Mouse (Mus musculus) kidney, postnatal 4 days (tissue): ENCODE measurements around the gene Rbm33.
A peak's percentile ranks its signal among the peaks of the same experiment; 100 is the strongest.

Source experiments
- DNase-seq, 2 experiments: peaks; one replicate each; pipeline ENCODE4 v3.0.0; 2021; ENCODE audit warnings: mixed read lengths in 2 of 2

The Rbm33 gene

GRCm38 (mm10) chr5:28329024-28329806 is 12.3 kb downstream of the Rbm33 start:
- DNase-seq = peak; percentile 21 to 42

- no peak for DNase-seq
These were observed 16.8 kb downstream of the Rbm33 start for GRCm38 (mm10) chr5:28333731-28334130.

DNA sequence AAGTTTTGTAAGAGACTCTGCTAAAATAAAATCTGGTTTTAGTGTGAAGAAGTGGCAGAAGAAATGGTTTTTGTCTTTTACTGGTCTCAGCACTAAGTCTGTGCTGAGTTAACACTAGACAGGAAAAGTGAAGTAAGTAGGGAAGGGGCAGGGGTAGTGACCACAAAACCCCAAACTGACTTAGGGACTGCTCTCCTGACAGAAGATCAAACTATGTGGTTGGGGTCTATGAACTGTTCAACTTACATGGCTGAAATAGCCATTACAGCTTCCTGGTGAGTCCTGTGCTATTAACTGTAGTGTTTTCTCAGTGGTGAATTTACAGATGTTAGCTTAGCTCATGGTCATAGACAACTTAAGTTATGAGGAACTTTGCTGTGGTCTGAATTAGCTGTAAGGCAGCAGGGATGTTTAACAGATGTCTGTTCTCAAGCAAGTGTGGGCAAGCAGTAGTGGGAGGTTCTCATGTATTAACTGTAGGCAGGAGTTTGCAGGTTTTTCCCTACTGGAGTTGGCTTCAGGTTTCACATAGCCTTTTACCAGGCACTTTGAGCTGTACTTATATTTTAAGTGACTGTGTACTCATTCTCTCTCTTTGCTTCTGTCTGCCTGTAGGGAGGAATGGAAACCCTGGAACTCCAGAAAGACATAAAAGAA is 35.1 kb downstream of the Rbm33 start:
- no peak for DNase-seq

DNA sequence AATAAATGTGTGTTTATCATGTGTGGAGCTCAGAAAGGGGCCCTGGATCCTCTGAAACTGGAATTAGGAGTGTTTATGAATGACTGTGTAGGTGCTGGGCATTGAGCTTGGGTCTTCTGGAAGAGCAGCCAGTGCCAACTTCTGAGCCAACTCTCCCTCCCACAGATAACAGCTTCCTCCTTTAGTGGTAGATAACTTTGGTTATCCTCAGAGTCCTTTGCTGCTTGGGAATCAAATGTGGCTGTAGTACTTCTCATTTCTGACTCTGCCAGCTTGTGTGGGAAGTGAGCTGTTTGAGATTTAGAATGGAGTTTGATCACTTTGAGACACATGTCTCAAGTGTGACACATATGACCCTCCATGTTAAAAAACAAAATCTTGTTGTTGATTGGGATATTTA is 38.7 kb downstream of the Rbm33 start:
- DNase-seq = no peak

DNA sequence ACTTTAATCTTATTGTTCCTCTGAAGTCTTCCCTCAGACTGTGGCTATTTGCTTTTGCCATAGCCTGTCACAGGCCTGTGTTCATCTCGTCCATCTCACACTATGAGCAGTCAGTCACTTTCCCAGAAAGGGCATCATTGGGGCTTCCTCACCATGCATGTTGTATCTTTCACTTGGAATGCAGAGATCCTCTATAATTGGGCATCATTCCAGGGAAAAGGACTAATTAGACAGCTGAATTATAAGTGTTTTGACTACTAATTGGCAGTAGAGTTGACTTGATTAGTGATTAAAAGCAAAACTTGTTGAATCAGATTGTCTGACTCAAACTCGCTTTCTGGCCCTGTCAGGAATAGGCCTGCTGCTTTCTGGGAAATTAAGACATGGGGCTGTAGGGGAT is 43.8 kb downstream of the Rbm33 start:
- no peak for DNase-seq

DNA sequence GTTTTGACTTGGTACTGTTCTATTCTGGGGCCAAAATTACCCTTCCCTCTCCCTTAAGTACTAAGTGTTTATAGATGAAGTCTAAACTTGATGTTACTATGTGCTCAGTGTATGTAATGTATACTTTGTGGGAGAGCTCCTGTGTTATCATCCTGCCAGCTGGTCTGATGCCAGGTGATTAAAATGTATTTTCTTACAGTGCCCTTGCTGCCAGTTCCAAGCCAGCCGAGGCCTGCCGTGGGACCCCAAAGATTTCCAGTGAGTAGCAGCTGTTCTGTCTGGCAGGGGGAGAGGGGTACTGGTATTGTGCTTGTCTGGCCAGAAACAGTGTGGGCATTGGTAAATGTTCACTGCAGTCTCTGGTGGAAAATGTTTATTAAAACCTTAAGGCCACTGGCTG is 51.1 kb downstream of the Rbm33 start:
- no peak for DNase-seq

GRCm38 (mm10) chr5:28370836-28371235 is 53.9 kb downstream of the Rbm33 start:
- DNase-seq = no peak

- no peak for DNase-seq
These were observed 55.3 kb downstream of the Rbm33 start for GRCm38 (mm10) chr5:28372172-28372664.

DNA sequence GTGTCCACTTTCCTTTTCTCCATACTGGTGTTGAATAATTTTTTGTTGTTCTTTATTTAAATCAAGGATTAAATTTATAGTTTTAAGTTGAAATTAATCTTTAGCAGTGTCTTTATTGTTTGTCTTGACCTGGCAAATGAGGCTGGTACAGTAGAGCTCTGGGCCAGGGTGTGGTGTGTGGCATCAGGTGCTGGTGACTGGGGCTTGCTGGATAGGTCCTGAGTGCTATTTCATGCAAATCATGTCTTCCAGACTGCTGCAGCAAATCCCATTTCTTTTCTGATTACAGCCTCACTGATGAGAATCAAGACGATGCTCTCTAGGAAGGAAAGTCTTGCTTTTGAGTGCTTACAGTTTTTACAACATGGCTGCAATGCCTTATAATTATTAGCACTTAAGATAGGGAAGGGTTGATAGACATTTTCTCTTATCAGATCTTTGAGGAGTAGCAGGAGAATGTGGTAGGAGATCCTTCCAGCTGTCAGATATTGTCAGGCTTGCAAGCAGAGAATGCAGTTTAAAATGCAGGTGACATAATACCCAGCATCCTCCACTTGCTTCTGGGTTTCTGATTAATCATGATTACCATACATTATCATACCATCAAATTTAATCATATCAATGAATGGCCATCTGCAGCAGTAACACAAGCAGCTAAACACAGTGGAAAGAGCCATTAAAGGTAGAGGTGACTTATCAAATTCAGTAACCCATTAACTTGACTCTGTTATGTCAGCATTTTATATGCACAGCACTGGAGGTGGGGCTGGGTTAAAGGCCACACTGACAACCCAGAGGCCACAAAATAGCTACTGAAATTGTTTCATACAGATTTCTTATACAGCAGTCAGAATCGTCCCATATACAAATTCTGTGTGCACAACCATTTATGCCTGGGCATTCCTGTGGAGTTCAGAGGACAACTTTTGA is 56.8 kb downstream of the Rbm33 start:
- no peak for DNase-seq

GRCm38 (mm10) chr5:28377299-28377698 is 60.4 kb downstream of the Rbm33 start:
- DNase-seq = no peak

GRCm38 (mm10) chr5:28382289-28382688 is 65.4 kb downstream of the Rbm33 start:
- DNase-seq = no peak

DNA sequence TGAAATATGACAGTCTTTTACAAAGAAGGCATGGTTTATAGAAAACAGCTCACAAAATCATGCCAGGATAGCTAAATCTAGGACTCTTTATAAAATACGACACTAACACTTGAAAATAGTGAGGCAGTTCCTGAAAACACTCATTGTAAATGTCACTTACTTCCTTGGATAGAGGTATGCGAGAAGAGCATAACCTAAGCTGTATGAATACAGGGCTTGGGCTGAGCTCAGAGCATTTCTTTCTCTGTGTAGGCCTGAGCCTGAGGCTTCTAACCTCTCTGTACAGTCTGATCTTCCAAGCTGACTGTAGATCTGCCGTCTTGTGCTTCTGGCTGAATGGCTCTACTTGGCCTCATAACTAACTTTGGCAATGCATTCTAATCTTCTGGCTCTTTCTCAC is 69.9 kb downstream of the Rbm33 start:
- DNase-seq = no peak

DNA sequence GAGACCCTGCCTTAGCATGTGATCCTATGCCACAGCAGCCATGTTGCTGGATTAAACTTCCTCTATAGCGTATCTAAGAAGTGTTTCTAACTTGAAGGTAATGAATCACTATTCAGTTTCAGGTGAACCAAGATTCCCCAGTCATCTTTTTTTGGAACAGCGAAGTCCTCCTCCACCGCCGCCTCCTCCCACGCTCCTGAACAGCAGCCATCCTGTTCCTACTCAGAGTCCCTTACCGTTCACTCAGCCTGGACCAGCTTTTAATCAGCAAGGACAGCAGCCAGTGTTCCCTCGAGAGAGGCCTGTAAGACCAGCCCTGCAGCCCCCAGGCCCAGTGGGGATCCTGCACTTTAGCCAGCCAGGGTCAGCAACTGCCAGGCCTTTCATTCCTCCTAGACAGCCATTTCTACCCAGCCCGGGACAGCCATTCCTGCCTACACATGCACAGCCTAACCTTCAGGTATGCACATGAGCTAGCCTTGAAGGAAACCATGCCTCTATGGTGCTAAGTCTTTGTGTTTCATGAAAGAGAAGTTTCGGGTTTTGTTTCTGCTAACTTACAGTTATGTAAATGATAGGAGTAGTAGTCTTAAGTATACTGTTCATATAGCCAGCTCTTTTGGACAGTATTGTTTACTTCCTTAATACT is 70.7 kb downstream of the Rbm33 start:
- no peak for DNase-seq

- peak; percentile 82 to 83 for DNase-seq
These were observed 71.3 kb downstream of the Rbm33 start for GRCm38 (mm10) chr5:28388184-28388583.

DNA sequence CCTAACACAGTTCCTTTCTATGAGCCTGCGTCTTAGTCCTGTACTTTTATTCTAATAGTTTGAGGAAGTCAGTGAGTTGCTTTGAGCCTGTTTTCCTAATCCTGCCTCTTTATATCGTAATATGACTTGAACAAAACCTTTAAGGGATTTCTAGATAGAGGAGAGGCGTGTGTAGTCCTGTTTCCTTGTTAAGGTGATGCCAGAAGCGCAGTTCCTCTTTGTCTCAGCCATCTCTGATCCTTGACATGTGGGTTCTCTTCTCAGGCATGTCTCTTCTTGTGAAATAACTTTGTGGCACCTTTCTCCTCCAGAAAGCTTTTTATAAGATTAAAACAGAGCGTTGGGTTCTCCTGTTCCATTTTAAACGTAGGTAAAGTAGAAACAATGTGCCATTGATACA is 73.3 kb downstream of the Rbm33 start:
- DNase-seq = no peak

- no peak for DNase-seq
These were observed 80.4 kb downstream of the Rbm33 start for GRCm38 (mm10) chr5:28397344-28397743.

DNA sequence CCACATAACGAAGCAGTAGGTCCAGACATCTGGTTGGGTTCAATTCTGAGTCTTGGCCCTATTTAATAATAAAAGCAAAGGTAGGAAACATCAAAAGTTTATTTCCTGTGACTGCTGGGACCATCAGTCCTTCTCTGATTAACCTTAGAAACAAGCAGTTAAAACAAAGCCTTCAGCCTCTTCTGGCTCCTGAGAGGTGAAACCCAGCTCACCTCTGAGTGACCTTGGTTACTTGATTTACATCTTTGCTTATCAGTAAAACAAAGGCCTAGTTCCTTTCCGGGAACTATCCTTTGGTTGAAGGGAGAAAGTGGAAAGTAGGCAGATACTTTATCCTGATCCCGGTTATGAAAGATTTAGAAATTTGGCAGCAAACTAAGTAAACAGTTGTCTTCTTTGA is 81.8 kb downstream of the Rbm33 start:
- no peak for DNase-seq

- DNase-seq = no peak
These were observed 82.7 kb downstream of the Rbm33 start for GRCm38 (mm10) chr5:28399451-28400115.

DNA sequence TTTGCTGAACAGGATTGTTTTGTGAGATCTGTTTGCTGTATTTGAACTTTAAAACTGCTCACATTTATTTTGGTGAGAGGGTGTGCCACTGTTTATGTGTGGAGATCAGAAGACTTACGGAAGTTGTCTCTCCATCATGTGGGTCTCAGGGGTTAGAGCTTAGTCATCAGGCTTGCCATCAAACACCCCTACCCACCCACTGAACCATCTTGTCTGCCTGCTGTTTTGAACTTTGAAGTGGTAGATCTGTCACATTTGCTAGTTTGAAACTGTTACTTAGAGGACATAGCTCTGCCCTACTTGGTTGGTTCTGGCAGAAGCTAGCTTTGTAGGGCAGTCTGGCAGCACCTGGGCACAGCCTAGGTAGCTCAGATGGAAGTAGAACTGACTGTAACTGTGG is 85.8 kb downstream of the Rbm33 start:
- no peak for DNase-seq

DNA sequence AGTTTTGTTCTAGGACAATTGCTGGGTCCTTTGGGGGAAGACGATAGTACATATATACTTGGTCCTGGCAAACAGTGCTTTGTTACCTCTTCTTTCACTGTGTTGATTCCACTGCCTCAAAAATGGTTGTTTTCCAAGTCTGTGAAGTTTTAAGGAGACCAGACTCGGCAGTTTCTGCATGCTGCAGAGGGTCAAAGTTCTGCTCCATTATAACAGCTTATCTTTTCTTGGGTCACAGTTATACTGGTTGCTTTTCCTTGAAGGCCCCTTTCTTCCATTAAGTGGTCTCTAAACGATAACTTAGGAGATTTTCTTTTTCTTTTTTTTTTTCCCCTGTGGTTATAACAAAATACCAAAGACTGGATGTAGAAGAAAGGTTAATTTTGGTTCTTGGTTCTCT is 89.7 kb downstream of the Rbm33 start:
- no peak for DNase-seq

GRCm38 (mm10) chr5:28412006-28412685 is 95.2 kb downstream of the Rbm33 start:
- DNase-seq = no peak

DNA sequence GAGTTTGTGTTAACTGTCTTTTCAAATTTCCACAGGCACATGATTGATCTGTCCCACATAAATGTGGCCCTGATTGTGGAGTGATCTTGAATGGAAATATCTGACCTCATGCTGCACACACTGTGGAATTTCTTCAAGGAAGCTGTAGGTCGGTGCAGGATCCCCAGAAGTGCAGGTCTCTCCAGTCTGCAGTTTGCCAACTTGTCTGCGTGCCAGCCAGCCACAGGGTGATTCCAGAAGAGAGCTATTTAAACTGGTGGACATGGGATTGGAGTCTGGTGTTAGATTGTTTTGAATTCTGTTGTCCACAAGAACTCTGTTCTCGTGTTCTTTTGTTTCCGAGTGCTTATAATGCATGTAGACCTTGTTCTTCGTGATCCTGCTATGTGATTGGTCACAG is 96.6 kb downstream of the Rbm33 start:
- DNase-seq = no peak
